Comparison of ENCODE assay signal across 29 mouse cellular contexts in genomic region chr3:117191903-117192302, GRCm38 (mm10).
"Had no signal": no experiment of that assay in that cellular context is flagged by ENCODE, and none has a peak within 500 bp of the region (broad histone marks: within the 10 kb centered on the region; RNA-seq: fewer than 3 reads in every experiment).

No protein-coding gene starts in this region.

- DNase-seq: left cerebral cortex, postnatal 4 days; liver; liver, embryonic 13.5 days; liver, postnatal 0 days; lung, adult 18-20 months; lung, adult 2 months; lung, embryonic 14.5 days; lung, postnatal 10 days; lung, postnatal 14 days; lung, postnatal 36 days; lung, postnatal 4 days; midbrain, embryonic 14.5 days had no signal

- H3K4me3 ChIP-seq: limb, embryonic 10.5 days; limb, embryonic 12.5 days; limb, embryonic 13.5 days; limb, embryonic 15.5 days; liver, embryonic 12.5 days; liver, embryonic 13.5 days; liver, embryonic 15.5 days; lung, embryonic 15.5 days; megakaryocyte, embryonic 14.5 days; midbrain, embryonic 10.5 days; midbrain, embryonic 12.5 days; midbrain, embryonic 13.5 days; midbrain, embryonic 15.5 days; myocyte had no signal

- H3K9ac ChIP-seq: limb, embryonic 12.5 days; limb, embryonic 13.5 days; limb, embryonic 15.5 days; liver, embryonic 12.5 days; liver, embryonic 13.5 days; liver, embryonic 14.5 days; liver, embryonic 15.5 days; liver, postnatal 0 days; lung, embryonic 14.5 days; lung, embryonic 15.5 days; midbrain, embryonic 12.5 days; midbrain, embryonic 13.5 days; midbrain, embryonic 15.5 days had no signal

- H3K9me3 ChIP-seq: limb, embryonic 10.5 days; limb, embryonic 12.5 days; limb, embryonic 13.5 days; limb, embryonic 15.5 days; liver, embryonic 12.5 days; liver, embryonic 13.5 days; liver, embryonic 15.5 days; lung, embryonic 15.5 days; midbrain, embryonic 10.5 days; midbrain, embryonic 12.5 days; midbrain, embryonic 13.5 days; midbrain, embryonic 15.5 days had no signal

- H3K4me2 ChIP-seq: limb, embryonic 12.5 days; limb, embryonic 13.5 days; limb, embryonic 15.5 days; liver, embryonic 11.5 days; liver, embryonic 12.5 days; liver, embryonic 13.5 days; liver, embryonic 15.5 days; lung, embryonic 14.5 days; lung, embryonic 15.5 days; midbrain, embryonic 11.5 days; midbrain, embryonic 12.5 days; midbrain, embryonic 13.5 days; midbrain, embryonic 15.5 days had no signal

- H3K27ac ChIP-seq: limb, embryonic 10.5 days; limb, embryonic 12.5 days; limb, embryonic 13.5 days; limb, embryonic 15.5 days; liver, embryonic 12.5 days; liver, embryonic 13.5 days; liver, embryonic 14.5 days; liver, embryonic 15.5 days; lung, embryonic 15.5 days; macrophage; midbrain, embryonic 10.5 days; midbrain, embryonic 12.5 days; midbrain, embryonic 13.5 days; midbrain, embryonic 15.5 days had no signal

- H3K36me3 ChIP-seq: limb, embryonic 10.5 days; limb, embryonic 12.5 days; limb, embryonic 13.5 days; limb, embryonic 15.5 days; liver, embryonic 12.5 days; liver, embryonic 13.5 days; liver, embryonic 15.5 days; lung, embryonic 15.5 days; midbrain, embryonic 10.5 days; midbrain, embryonic 12.5 days; midbrain, embryonic 13.5 days; midbrain, embryonic 15.5 days had no signal

- H3K27me3 ChIP-seq: limb, embryonic 12.5 days; limb, embryonic 13.5 days; limb, embryonic 15.5 days; liver, embryonic 12.5 days; liver, embryonic 13.5 days; liver, embryonic 15.5 days; lung, embryonic 15.5 days; megakaryocyte, embryonic 14.5 days; midbrain, embryonic 12.5 days; midbrain, embryonic 13.5 days; midbrain, embryonic 15.5 days had no signal

- H3K4me1 ChIP-seq: limb, embryonic 10.5 days; limb, embryonic 12.5 days; limb, embryonic 13.5 days; limb, embryonic 15.5 days; liver, embryonic 12.5 days; liver, embryonic 13.5 days; liver, embryonic 15.5 days; lung, embryonic 15.5 days; megakaryocyte, embryonic 14.5 days; midbrain, embryonic 12.5 days had no signal
